Mouse (Mus musculus) thymus, postnatal 4 days (tissue): ENCODE data around the gene Man2b2.

Source experiments
- DNase-seq: peaks from one replicate; pipeline ENCODE4 v3.0.0; 2021

Man2b2 gene

DNA sequence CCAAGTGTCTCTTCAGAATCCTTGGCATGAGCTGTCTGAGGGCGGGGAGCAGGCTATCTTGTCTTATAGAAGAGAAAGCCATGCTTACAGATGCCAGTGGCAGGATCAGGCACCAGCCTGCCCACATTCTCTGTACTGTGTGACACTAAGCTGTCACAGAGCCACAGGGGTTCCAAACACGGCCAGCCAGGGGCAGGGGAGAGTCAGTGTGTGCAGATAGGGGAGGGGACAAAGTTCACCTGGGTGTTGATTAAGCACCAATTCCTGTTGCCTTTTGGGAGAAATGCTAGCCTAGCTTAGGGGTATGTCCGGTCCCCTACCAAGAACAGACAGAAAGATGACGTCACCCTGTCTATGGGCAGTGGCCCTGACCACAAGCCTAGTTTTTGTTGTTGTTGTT lies 1.4 kb downstream of the Man2b2 start:
- no peak for DNase-seq

GRCm38 (mm10) chr5:36822907-36823306 lies 7.5 kb downstream of the Man2b2 start:
- DNase-seq: no peak

GRCm38 (mm10) chr5:36820142-36820541 lies 10.3 kb downstream of the Man2b2 start:
- DNase-seq: peak; percentile 81

DNA sequence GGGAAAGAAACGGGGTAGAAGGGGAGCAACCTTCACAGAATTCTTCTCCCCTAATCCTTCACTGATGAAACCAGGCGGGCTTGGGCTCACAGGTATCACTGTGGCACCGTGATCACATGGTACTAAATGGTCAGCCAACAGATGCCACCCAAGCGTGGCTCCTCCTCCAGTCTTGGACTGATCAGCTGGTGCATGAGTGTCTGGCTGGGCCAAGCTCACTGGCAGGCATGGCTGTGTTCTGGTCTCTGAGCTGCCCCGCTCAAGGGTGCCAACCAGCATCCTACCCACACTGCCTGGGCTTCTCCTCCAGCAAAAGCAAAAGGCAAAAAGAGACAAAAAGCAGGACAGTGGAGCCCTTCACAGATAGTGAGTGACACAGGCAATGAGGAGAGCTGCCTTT lies 10.7 kb downstream of the Man2b2 start:
- DNase-seq: no peak

DNA sequence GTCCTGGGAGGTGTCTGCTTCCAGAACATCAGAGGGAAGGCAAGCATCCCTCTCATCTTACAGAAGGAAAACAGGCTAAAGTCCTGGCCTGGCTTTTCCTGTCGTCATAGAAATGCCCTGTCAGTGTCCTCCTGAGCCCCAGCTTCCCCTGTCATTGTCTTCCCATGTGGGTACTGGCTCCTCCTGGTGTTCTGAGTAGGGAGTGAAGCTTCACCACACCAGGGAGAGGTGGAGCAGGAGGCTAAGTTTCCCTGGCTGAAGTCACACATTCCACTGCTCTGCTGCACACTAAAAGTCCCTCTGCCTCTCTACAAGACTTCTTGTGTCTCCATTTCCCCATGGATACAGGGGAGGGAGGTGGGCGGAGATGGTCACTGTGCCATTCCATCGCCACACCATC lies 12.7 kb downstream of the Man2b2 start:
- no peak for DNase-seq

GRCm38 (mm10) chr5:36814554-36814953 lies 15.9 kb downstream of the Man2b2 start:
- DNase-seq: peak; percentile 47

- DNase-seq: peak; percentile 75
Measured at GRCm38 (mm10) chr5:36811413-36811812, 19.0 kb downstream of the Man2b2 start.

- DNase-seq: no peak
Measured at GRCm38 (mm10) chr5:36810634-36811033, 19.8 kb downstream of the Man2b2 start.

- DNase-seq: no peak
Measured at GRCm38 (mm10) chr5:36809123-36809522, 21.3 kb downstream of the Man2b2 start.

- no peak for DNase-seq
Measured at GRCm38 (mm10) chr5:36807106-36807505, 23.3 kb downstream of the Man2b2 start.

- no peak for DNase-seq
Measured at GRCm38 (mm10) chr5:36797291-36797690, 33.2 kb downstream of the Man2b2 start.

DNA sequence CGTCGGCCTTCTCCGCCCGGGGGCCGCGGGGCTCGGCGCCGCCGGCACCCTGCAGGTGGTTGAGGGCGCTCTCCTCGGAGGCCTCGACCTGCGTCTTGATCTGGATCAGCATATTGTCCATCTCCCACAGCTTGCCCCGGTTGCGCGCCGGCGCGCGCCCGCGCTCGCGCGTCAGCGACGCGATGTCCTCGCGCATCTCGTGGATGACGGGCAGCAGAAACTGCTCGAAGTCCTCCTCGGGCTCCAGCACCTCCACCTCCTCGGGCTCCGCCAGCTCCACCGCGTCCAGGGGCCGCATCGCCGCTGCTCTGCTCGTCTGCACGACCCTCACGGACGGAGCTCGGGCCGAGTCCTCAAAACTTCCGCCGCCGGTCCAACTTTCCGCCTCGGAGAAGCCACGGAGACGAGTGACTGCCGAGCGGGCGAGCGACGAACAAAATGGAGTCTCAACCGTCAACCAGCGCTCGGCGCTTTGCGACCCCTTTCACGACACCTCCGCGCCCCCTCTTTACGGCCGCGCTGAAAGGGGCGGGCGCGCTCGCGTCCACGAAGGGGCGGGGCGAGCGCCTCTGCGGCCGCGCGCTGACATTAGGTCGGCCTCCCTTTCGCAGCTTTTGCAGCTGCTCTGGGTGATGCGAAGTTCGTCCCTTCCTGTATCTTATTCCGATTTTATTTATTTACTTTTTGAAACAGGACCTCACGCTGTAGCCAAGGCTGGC lies 34.0 kb downstream of the Man2b2 start, which contains the start of gene Mrfap1:
TSS of gene Mrfap1 (minus strand) at position 477 of the 719 bp plus-strand sequence.
- DNase-seq: peak; percentile 97

- DNase-seq: peak; percentile 76
Measured at GRCm38 (mm10) chr5:36795647-36796295, 34.7 kb downstream of the Man2b2 start.

GRCm38 (mm10) chr5:36791861-36792260 lies 38.6 kb downstream of the Man2b2 start:
- DNase-seq: no peak

DNA sequence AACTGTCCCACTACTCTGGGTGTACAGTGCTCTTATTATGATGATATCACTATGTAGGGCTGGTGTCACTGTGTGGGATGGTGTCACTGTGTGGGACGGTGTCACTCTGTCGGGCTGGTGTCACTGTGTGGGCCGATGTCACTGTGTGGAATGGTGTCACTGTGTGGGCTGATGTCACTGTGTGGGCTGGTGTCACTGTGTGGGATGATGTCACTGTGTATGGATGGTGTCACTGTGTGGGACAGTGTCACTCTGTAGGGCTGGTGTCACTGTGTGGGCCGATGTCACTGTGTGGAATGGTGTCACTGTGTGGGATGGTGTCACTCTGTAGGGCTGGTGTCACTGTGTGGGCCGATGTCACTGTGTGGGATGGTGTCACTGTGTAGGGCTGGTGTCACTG lies 44.4 kb downstream of the Man2b2 start:
- no peak for DNase-seq

DNA sequence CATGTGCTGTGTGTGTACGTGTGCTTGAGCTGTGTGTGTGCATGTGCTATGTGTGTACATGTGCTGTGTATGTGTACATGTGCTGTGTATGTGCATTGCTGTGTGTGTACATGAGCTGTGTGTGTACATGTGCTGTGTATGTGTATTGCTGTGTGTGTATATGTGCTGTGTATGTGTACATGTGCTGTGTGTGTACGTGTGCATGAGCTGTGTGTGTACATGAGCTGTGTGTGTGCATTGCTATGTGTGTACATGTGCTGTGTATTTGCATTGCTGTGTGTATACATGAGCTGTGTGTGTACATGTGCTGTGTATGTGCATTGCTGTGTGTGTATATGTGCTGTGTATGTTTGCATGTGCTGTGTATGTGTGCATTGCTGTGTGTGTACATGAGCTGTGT lies 50.9 kb downstream of the Man2b2 start:
- DNase-seq: no peak

- DNase-seq: no peak
Measured at GRCm38 (mm10) chr5:36778901-36779300, 51.6 kb downstream of the Man2b2 start.

- DNase-seq: no peak
Measured at GRCm38 (mm10) chr5:36777186-36777585, 53.3 kb downstream of the Man2b2 start.

DNA sequence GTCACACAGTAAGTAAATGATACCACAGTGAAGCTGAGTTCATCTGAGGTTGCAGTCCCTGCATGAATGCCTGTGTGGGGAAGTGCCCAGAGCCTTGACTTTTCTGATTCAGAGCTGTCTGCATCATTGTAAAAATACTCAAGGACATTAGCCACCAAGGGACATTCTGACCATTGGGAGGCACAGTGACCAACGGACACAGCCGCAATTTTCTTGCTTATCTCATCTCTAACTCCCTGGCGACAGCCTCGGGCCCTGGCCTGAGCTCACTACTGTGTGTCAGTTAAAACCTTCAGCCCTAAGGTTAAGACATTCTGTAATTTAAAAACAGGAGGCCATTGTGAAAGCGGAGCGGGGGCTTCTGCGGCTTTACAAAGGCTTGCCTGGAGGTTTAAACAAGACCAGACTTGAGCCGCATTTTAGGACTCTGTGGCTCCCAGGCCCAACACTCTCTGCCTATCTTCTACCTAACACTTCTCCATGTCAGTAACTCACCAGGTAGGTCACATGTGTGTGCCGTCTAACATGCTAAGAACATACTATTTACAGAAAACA lies 54.4 kb downstream of the Man2b2 start:
- no peak for DNase-seq

DNA sequence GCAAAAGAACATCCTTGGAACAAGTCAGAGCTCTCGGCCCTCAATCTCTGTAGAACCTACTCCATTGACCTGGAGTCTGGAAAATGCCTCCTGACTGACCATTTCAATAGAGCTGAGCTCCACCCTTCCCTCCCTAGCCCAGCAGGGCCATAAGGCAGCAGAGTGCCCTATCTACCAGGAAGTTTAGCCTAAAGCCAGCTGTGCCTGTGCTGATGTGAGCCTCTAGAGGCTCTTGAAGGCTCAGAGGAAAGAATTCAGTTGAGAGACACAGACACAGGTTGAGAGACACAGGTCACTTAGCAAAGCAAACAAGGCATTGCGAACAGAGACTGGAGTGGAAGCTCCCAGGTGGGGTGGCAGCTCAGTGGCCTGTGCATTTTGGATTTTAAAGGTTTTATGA lies 55.1 kb downstream of the Man2b2 start:
- DNase-seq: no peak

DNA sequence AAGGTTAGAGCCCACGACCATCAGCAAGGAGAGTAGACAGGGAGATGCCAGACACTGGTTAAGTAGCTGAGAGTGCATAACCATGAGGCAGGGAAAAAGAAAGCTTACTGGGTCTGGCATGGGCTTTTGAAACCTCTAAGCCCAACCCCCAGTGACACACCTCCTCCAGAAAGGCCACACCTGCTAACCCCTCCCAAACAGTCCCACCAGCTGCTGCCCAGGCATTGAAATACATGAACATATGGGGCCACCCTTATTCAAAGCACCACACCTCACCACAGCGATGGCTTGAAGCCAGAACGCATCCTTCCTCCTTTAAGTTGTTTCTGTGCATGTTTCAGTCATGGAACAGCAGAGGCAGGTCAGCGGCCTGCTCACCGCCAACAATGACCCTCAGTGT lies 57.9 kb downstream of the Man2b2 start:
- DNase-seq: no peak

DNA sequence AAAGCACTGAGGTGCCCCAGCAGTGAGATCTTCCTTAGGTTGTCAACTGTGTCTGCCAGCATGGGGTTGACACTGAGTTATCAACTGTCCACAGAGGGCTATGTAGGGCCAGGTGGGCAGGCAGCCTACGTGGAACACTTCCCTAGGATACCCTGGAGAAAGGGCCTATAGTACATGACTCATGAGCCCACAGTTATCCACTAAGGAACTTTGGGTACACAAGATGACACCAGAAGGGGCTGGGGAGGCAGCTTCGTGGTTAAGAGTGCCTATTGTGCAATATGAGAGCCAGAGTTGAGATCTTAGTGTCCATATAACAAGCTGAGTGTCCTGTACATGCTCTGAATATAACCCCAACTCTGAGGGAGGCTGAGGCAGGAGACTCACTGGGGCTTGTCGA lies 60.9 kb downstream of the Man2b2 start:
- no peak for DNase-seq

DNA sequence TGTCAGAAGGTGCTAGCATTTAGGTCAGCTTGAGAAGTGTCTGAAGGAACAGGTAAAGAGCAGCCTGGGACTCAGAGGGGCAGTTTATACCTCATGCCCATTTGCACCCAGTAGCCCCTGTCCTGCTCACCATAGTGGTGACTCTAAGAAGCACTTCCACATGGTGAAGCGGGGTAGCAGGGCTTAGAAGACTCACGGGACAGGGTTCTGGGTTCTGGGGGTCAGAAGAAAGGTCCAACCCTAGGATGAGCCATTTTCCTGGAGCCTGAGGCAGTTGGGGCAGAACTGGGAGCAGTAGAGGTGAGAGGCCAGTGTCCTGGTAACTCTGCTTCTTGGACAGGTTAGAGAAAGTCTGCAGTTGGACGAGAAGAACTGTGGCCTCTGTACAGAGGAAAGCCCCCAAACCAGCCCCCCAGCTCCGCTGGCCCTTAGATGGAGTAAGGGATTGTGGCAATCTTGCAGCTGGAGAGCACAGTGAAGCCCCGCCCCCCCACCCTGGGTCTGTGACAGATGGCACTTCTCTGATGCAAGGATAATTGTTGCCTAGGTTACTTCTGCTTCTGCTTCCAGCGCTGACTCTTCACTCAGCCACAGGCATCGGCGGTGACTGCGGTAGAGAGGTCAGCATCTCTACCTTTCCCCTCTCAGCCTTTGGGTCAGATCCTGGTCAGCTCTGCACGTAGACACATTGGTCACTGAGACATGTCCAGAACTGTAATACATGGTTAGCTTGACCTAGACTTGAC lies 63.3 kb downstream of the Man2b2 start:
- DNase-seq: no peak

- DNase-seq: no peak
Measured at GRCm38 (mm10) chr5:36759848-36760247, 70.6 kb downstream of the Man2b2 start.
